Mouse (Mus musculus): ENCODE results near the gene Jmjd1c. TPM values are rescaled to one million over a fixed set of nuclear protein-coding genes. Genes with fewer than 3 reads are reported as not detected.

Gene Jmjd1c
- total RNA-seq (2021) = 100 to 1,000 TPM in 1 of 2 experiments, 10 to 100 TPM in 1; 86.0 to 101 TPM
- long read RNA-seq, full-length matches to known transcripts = 1 of 18 reads
- long read RNA-seq, partial matches to known transcripts = 6 of 18 reads
- long read RNA-seq, other reads (novel, unspliced or antisense) = 11 of 18 reads

- DNase-seq (ENCODE audit: low spot score in 2 of 2) = peak; percentile 83 to 84
Observed at GRCm38 (mm10) chr10:67095798-67096620, at the start of gene Jmjd1c. Jmjd1c (plus strand) TSS chr10:67096125.

DNA sequence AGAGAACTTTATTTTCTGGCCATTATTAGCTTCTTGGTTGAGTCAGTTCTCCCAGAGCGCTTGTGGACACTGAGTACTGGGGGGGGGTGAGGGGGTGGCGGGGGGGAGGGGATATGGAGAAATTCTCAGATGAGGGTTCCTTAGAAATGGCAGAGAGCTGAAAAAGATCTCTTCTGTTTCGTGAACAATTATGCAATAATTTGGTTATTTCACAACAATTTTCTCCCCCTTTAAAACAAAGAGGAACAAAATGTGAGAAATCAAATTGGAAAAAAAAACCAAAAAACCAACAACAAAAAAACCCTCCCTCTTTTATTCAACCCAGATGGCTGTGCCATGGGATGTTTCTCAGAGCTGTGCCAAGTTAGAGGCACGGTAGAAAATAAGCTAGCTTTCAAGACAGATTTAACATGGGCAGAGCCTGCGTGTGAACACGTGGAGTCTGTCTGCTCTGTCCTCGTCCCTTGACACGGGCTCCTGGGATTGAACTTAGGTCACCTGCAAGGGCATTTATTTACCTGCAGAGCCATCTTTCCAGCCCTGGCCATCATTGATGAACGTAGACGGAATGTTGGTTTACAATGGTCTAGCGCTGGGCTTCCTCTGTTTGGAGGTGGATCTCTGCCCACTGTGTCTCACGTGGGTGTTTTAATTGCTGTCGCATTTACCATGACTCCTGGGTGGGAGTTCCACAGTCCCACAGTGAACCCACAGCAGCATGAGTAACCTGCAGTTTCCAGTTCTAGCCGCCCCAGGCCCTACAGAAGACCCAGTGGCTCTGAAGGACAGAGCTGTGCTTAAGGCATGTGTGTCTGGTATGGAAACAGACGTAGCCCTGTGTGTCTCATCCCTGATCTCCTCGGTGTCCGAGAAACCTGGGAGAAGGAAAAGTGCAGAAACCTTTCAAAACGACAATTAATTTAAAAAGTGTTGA lies 47.9 kb upstream of the Jmjd1c start:
- peak; percentile 50 to 80 for DNase-seq (ENCODE audit: low spot score in 2 of 2)

DNA sequence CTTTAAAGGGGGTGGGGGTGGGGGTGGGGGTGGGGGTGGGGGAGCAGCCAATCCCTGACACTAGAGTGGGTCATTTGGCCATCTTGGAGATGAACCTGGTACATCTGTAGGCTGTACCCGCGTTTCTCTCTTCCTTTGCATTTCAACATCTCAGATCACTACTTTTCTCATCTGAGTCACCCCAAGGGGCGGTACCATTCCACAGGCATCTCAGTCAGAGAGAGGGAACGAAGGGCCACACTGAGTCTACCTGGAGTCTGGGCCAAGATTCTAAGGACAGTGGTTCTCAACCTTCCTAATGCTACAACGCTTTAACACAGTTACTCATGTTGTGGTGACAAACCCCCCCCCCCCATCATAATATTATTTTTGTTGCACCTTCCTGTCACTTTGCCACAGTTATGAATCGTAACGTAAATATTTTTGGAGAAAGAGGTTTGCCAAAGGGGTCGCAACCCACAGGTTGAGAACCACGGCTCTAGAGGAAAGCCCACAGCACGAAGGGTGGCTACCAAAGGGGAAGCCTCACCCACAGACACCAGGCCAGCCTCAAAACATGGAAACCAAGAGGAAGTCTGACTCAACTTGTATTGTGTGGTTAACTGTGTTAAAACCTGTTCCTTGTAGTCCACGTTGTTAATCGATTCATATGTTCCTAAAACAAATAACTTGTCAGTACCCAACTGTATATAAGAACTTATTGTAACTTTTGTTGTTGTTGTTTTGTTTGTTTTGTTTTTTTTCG lies 46.9 kb upstream of the Jmjd1c start:
- no peak for DNase-seq (ENCODE audit: low spot score in 2 of 2)

GRCm38 (mm10) chr10:67049621-67050020 lies 46.3 kb upstream of the Jmjd1c start:
- no peak for DNase-seq (ENCODE audit: low spot score in 2 of 2)

- DNase-seq (ENCODE audit: low spot score in 2 of 2) = no peak
Observed at GRCm38 (mm10) chr10:67050766-67051165, 45.2 kb upstream of the Jmjd1c start.

GRCm38 (mm10) chr10:67051466-67051865 lies 44.5 kb upstream of the Jmjd1c start:
- no peak for DNase-seq (ENCODE audit: low spot score in 2 of 2)

DNA sequence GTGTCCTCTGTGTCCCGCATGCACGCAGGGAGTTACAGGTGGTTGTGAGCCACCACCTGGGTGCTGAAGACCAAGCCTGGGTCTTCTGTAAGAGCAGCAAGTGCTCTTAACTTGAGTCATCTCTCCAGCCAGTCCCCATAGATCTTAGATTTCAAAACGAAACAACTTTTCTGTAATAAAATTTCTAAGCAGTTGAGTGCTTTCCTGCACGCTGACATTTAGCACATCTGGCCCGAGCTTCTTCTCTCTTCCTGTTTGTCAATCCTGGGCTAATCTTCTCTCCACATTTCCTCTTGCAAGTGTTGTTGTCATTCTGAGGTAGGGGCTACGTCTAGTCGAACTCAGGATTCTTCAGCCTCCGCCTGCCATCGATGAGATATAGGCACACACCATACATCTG lies 43.5 kb upstream of the Jmjd1c start:
- no peak for DNase-seq (ENCODE audit: low spot score in 2 of 2)

DNA sequence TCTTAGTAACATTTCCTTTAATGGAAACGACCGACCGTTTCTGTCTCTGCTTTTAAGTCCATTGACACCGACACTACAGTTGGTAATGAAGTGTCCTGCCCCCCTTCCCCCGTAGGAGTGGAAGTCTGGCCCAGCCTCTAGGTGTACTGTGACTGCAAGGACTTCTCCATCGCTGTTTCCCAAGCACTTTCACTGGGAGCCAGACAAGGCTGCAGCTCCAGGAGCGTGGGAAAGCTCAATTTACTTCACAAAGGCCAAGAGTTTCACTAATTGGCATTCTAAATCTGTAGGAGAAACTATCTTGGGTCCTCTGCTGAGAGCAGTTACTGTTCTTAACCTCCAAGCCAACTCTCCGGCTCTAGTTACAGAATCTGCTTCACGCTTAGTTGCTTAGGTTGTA lies 42.5 kb upstream of the Jmjd1c start:
- no peak for DNase-seq (ENCODE audit: low spot score in 2 of 2)

DNA sequence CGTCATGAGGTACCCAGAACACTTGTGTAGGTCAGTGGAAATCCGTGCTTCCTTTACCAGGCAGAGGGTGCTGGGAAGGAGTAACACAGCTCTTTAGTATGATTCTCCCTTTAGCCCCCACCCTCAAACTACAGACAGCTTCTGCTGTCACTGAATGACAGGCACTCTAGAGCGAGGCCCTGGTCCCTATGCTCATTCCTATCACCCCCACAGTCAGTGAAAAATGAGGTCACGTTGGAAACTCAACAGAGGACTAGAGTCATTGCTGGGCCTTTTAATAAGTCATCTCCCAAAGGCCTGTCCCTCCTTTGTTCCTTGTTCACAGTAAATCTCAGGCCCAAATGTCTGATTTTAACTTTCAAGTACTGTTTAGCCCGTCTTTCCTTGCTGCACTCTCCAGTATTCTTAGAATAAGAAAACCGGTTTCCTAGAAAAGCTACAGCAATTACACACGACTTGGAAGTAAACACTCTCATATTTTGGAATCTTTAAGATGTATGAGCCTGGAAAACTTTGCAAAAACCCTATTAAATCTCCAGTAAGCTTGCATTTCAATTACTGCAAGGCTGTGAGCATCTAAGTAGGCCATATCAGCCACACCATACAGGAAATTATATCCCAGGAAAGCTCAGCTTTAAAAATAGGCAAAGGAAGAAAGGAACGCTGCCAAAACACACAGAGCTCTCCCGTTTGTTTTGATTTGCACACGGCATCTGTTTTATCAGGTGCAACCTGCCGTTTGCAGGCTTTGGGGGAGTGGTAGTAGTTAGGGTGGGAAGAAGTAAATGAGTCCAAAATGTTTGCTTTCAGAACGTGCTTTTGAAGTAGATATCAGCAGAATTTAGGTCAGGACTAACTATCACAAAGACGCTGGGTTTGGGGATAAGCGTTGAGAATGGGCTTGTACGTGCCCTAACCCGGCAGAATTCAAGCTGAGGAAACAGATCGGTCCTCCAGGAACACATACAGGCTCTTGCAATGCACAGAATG lies 39.8 kb upstream of the Jmjd1c start:
- DNase-seq (ENCODE audit: low spot score in 2 of 2) = peak; percentile 28 to 52

- no peak for DNase-seq (ENCODE audit: low spot score in 2 of 2)
Observed at GRCm38 (mm10) chr10:67057208-67057607, 38.7 kb upstream of the Jmjd1c start.

DNA sequence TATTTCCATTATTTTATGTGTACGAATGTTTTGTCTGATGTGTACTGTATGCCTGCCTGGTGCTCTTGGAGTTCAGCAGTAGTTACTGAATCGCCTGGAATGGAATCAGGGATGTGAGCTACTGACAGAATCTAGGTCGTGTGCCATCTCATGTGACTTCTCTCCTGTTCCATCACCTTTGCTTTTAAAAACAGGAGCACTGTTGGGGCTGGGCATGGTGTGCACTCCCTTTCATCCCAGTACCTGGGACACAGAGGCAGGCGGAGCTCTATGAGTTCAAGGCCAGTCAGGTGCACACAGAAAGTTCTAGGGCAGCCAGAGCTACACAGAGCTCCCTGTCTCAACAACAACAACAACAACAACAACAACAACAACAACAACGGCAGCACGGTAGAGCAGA lies 38.2 kb upstream of the Jmjd1c start:
- no peak for DNase-seq (ENCODE audit: low spot score in 2 of 2)

- peak; percentile 21 to 56 for DNase-seq (ENCODE audit: low spot score in 2 of 2)
Observed at GRCm38 (mm10) chr10:67058297-67058696, 37.6 kb upstream of the Jmjd1c start.

DNA sequence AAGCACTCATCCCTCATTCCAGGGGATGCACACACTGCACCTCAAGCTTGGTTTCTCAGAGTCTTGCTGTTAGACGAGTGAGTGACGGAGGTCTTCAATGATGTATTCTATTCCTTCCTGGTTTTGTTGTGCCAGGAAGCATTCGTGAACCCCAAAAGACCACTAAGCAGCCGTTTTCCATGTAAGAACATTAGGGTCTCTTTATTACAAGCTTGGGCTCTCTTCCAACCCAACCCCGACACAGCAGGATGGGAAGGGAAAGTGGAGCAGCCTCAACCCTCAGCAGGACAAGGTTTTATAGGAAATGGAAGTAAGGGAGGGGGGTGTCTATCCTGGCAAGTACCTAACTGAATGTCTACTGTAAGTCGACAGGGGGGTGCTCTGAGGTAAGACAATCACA lies 37.2 kb upstream of the Jmjd1c start:
- no peak for DNase-seq (ENCODE audit: low spot score in 2 of 2)

- DNase-seq (ENCODE audit: low spot score in 2 of 2) = peak; percentile 28 to 67
Observed at GRCm38 (mm10) chr10:67061367-67061801, 34.5 kb upstream of the Jmjd1c start.

DNA sequence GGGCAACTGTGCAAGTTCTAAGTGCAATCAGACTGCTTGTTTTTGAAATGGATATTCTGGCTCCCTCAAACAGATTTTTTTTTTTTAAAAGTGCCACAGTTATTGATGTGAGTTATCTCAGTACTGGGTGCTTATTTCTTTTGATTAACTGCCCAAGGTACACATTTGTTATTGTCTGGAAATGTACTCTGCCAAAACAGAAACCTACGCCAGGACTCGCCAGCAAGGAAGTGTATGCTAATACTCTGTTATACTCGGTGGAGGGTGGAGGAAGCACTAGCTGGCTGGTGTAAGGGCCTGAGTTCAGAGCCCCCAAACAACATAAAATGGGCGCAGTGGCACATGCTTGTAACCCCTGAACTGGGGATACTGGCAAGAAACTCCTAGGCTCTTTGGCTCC lies 34.1 kb upstream of the Jmjd1c start:
- DNase-seq (ENCODE audit: low spot score in 2 of 2) = no peak

GRCm38 (mm10) chr10:67065277-67065887 lies 30.5 kb upstream of the Jmjd1c start:
- no peak for DNase-seq (ENCODE audit: low spot score in 2 of 2)

GRCm38 (mm10) chr10:67065927-67066326 lies 30.0 kb upstream of the Jmjd1c start:
- DNase-seq (ENCODE audit: low spot score in 2 of 2) = no peak

GRCm38 (mm10) chr10:67066421-67066820 lies 29.5 kb upstream of the Jmjd1c start:
- DNase-seq (ENCODE audit: low spot score in 2 of 2) = no peak

DNA sequence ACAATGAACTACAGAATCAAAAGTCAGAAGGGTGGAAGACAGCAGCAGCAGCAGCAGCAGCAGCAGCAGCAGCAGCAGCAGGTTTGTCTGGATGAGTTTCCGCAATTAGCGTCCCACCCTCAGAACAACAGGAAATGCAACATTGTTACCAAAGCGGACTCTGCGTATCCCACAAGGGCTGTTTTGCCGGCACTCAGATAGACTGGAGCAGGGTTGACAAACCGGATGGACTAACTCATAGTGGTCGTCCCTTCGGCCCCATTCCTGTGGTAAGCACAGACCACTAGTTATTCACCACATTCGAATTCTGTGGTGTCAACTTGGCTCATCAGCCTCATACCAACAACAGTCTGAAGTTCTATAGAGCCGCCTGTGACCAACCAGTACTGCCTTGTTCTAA lies 26.9 kb upstream of the Jmjd1c start:
- no peak for DNase-seq (ENCODE audit: low spot score in 2 of 2)
